Mouse (Mus musculus) midbrain, embryonic 14.5 days (tissue): Measurements from ENCODE around the gene Nucb2. TPM values are rescaled to one million over a fixed set of nuclear protein-coding genes. Genes with fewer than 3 reads are reported as not detected.

ENCODE experiments used
- ATAC-seq: fragments of 200-750 bp; cut with Nextera tagmentation; 2 replicates; pipeline ENCODE4 v1.8.0; 2017; ENCODE audit warnings: moderate number of reproducible peaks, moderate library complexity; ENCODE audit not compliant: low FRiP score, low TSS enrichment
- DNase-seq: peaks from one replicate; pipeline ENCODE4 v3.0.0-alpha.2; 2015
- H3K27ac ChIP-seq: fragments of 300-500 bp; sonication (generic); replicated peaks from 2 replicates; pipeline ENCODE4 v1.5.1; 2014; ENCODE audit warnings: mild to moderate bottlenecking, low read depth, low read length, moderate library complexity
- H3K27me3 ChIP-seq: fragments of 300-500 bp; sonication (generic); 2 replicates; pipeline ENCODE4 v1.6.1; 2014; ENCODE audit warnings: low read length, control low read depth, mixed read lengths; ENCODE audit not compliant: control insufficient read depth, insufficient read depth
- H3K36me3 ChIP-seq: fragments of 300-500 bp; sonication (generic); 2 replicates; pipeline ENCODE4 v1.6.1; 2014; ENCODE audit warnings: low read length, control low read depth; ENCODE audit not compliant: control insufficient read depth, insufficient read depth
- H3K4me1 ChIP-seq: fragments of 300-500 bp; sonication (generic); 2 replicates; pipeline ENCODE4 v1.6.1; 2014; ENCODE audit warnings: mild to moderate bottlenecking, antibody characterized with exemption, low read length, control low read depth; ENCODE audit not compliant: control insufficient read depth, insufficient read depth
- H3K4me2 ChIP-seq: fragments of 300-500 bp; sonication (generic); 2 replicates; pipeline ENCODE4 v1.6.1; 2014; ENCODE audit warnings: mild to moderate bottlenecking, low read length, moderate library complexity
- H3K4me3 ChIP-seq: fragments of 300-500 bp; sonication (generic); replicated peaks from 2 replicates; pipeline ENCODE4 v1.5.1; 2014; ENCODE audit warnings: low read depth, low read length
- H3K9ac ChIP-seq: fragments of 300-500 bp; sonication (generic); replicated peaks from 2 replicates; pipeline ENCODE4 v1.6.1; 2014; ENCODE audit warnings: mild to moderate bottlenecking, low read length, moderate library complexity
- H3K9me3 ChIP-seq: fragments of 300-500 bp; sonication (generic); 2 replicates; pipeline ENCODE4 v1.6.1; 2016; ENCODE audit warnings: low read length, control low read depth, mixed read lengths; ENCODE audit not compliant: control insufficient read depth
- polyA plus RNA-seq: library from polyadenylated mRNA; unstranded; fragments of >200 nt; fragmentation: Nextera tagmentation; extraction: Ambion mirVana; gene quantifications from 2 replicates; pipeline ENCODE4 v1.2.1, GENCODE M21; 2014

Gene Nucb2
- polyA plus RNA-seq, 1 experiment from 2014 or later = 25.9 TPM

- Histone ChIP-seq H3K4me1 (no peaks in the 10 kb centered on the region), H3K4me2 (no peak overlapping the region), H3K4me3 (no peak overlapping the region), H3K27ac (no peak overlapping the region), H3K9ac (no peak overlapping the region), H3K27me3 (no peaks in the 10 kb centered on the region), H3K36me3 (no peaks in the 10 kb centered on the region), H3K9me3 (no peaks in the 10 kb centered on the region)
- DNase-seq (no peak), ATAC-seq (no peak)
These were observed 52.7 kb downstream of the Nucb2 start for GRCm38 (mm10) chr7:116556834-116557233.

GRCm38 (mm10) chr7:116574551-116574950 lies 70.4 kb downstream of the Nucb2 start:
- no peak for ATAC-seq
- no peak for DNase-seq
- Histone ChIP-seq H3K4me3 (no peak overlapping the region), H3K9ac (no peak overlapping the region), H3K27ac (no peak overlapping the region), H3K4me1 (no peaks in the 10 kb centered on the region), H3K36me3 (no peaks in the 10 kb centered on the region), H3K9me3 (no peaks in the 10 kb centered on the region), H3K27me3 (no peaks in the 10 kb centered on the region), H3K4me2 (no peak overlapping the region)

Other genes with a start within 250 kb of the Nucb2 start
- gene Plekha7, start 196.0 kb upstream of the Nucb2 start, polyA plus RNA-seq = 7.0 and 8.6 TPM in 2 replicates
- 533 and 622 TPM in 2 replicates for gene Rps13, start 170.2 kb upstream of the Nucb2 start, polyA plus RNA-seq
- gene Pik3c2a, start 60.9 kb upstream of the Nucb2 start, polyA plus RNA-seq = 16.0 and 17.4 TPM in 2 replicates